Mouse (Mus musculus) G1E (cell line): ENCODE data around the gene Katnb1. TPM values are rescaled to one million over a fixed set of nuclear protein-coding genes. Genes with fewer than 3 reads are reported as not detected.

Source experiments
- ATAC-seq: 2 replicates; pipeline ENCODE4 v1.8.0; 2016; ENCODE audit warnings: mild to moderate bottlenecking; ENCODE audit not compliant: insufficient number of reproducible peaks, poor library complexity, low FRiP score, severe bottlenecking; ENCODE audit errors: extremely low read depth
- DNase-seq: peaks from one replicate; pipeline ENCODE4 v3.0.0; 2012; ENCODE audit warnings: low spot score
- H3K27me3 ChIP-seq: 2 replicates; pipeline ENCODE4 v1.6.1; 2012; ENCODE audit warnings: mild to moderate bottlenecking, low read length, inconsistent platforms; ENCODE audit not compliant: insufficient read depth
- H3K36me3 ChIP-seq: replicated peaks from 2 replicates; pipeline ENCODE3; 2012; ENCODE audit warnings: mild to moderate bottlenecking, inconsistent platforms
- H3K4me1 ChIP-seq: 2 replicates; pipeline ENCODE4 v1.6.1; 2012; ENCODE audit warnings: low read depth, low read length, inconsistent platforms, mixed read lengths; ENCODE audit not compliant: insufficient read depth
- H3K4me3 ChIP-seq: 2 replicates; pipeline ENCODE4 v1.5.1; 2012; ENCODE audit warnings: low read depth, mild to moderate bottlenecking, inconsistent platforms, low read length, moderate library complexity, mixed read lengths
- H3K9me3 ChIP-seq: replicated peaks from 2 replicates; pipeline ENCODE4 v1.6.1; 2012; ENCODE audit warnings: inconsistent platforms
- CTCF ChIP-seq: IDR thresholded peaks from 2 replicates; pipeline ENCODE4 v1.5.1; 2012; ENCODE audit warnings: low read depth, low read length, inconsistent platforms, mixed read lengths
- GATA1 ChIP-seq: IDR thresholded peaks from 2 replicates; pipeline ENCODE4 v1.6.1; 2012; ENCODE audit warnings: borderline replicate concordance, low read length, inconsistent platforms, mixed read lengths
- GATA2 ChIP-seq: IDR thresholded peaks from 2 replicates; pipeline ENCODE4 v1.6.1; 2012; ENCODE audit warnings: low read depth, low read length, inconsistent platforms, borderline replicate concordance
- POLR2AphosphoS5 ChIP-seq: IDR thresholded peaks from 2 replicates; pipeline ENCODE4 v1.6.1; 2012; ENCODE audit warnings: low read depth, low read length, inconsistent platforms; ENCODE audit not compliant: insufficient replicate concordance
- TAL1 ChIP-seq: conservative IDR thresholded peaks from 2 replicates; pipeline ENCODE4 v1.6.1; 2012; ENCODE audit warnings: low read depth, low read length, inconsistent platforms, mixed read lengths
- polyA plus RNA-seq: library from polyadenylated mRNA; stranded (reverse); fragments of >175 nt; gene quantifications from 2 replicates; pipeline ENCODE4 v1.2.3, GENCODE M21; 2012
- total RNA-seq, 2 experiments: library from RNA; stranded (forward) in 1 of 2; stranded (reverse) in 1 of 2; fragments of 200-1000 nt in 1 of 2; fragments of >200 nt in 1 of 2; fragmentation: Nextera tagmentation in 1 of 2; gene quantifications; 2 replicates each; pipeline ENCODE4 v1.2.3; 2014 to 2017

Katnb1 gene
- total and polyA plus RNA-seq, 3 experiments, result 4.3 to 40.0 (median 14.3) TPM

DNA sequence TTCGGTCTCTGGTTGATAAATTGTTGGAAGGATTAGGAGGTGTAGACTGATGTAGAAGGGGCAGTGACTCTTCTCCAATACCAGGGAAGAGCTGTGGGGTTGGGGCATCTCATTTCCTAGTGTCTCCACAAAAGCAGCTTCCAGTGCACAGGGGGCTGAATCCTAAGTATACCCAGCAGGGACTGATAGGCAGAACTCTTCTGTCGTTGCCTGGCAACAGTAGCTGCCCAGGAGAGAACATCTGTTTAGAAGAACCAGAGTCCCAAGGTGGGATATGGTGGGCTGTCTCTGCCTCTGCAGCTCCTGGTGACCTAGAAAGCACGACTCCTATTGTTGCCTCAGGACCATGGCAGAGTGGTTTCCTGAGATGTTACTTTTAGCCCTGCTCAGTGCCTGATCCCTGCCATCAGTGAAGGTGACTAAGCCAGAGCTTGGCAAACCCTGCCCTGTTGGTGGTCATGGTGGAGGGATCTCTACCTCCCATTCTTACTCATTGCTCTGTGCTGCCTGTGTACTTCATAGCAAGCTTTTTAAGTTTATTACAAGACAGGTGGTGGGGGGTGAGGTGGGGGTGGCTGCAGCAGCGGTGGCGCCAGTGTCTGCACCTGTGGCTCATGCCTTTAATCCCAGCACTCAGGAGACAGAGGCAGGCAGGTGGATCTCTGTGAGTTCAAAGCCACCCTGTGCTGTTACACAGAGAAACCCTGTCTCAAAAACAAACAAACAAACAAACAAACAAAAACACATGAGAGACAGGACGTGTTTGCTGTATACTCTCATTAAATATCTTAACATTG lies 32.9 kb upstream of the Katnb1 start:
- no peak for DNase-seq
- Histone ChIP-seq H3K36me3 (no peaks in the 10 kb centered on the region), H3K9me3 (no peaks in the 10 kb centered on the region), H3K27me3 (peaks cover 12% of the 10 kb centered on the region), H3K4me1 (no peaks in the 10 kb centered on the region), H3K4me3 (no peak overlapping the region)
- no peak for TF ChIP-seq TAL1
- TF ChIP-seq GATA2, result no peak
- no peak for TF ChIP-seq CTCF
- no peak for TF ChIP-seq GATA1
- TF ChIP-seq POLR2AphosphoS5, result no peak
- ATAC-seq, result no peak

DNA sequence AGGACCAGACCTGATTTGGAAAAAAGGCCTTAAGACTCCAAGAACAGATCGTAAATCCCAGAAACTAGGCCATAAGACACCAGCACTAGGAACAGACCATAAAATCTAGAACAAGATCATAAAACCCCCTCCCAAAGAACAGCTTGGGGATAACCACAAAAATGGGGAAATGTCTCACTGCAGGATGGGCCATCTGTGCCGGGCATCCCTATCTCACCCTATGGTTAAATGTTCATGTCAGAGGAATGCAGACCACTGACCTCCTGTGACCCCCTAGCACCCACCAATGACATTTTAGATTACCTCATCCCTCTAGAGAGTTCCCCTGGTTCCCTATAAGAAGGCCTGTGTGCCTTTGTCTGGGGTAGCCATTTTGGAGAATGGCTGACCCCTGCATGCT lies 31.4 kb upstream of the Katnb1 start:
- DNase-seq, result no peak
- Histone ChIP-seq H3K36me3 (no peaks in the 10 kb centered on the region), H3K9me3 (no peaks in the 10 kb centered on the region), H3K27me3 (peaks cover 11% of the 10 kb centered on the region), H3K4me1 (no peaks in the 10 kb centered on the region), H3K4me3 (no peak overlapping the region)
- TF ChIP-seq GATA2 (no peak), POLR2AphosphoS5 (no peak), GATA1 (no peak), CTCF (no peak), TAL1 (no peak)
- ATAC-seq, result no peak

- TF ChIP-seq POLR2AphosphoS5 (no peak), GATA1 (no peak), CTCF (no peak), TAL1 (no peak), GATA2 (no peak)
- no peak overlapping the region for H3K4me3 ChIP-seq
- peaks cover 26% of the 10 kb centered on the region for H3K27me3 ChIP-seq
- no peak for DNase-seq
- no peaks in the 10 kb centered on the region for H3K4me1 ChIP-seq
- no peaks in the 10 kb centered on the region for H3K36me3 ChIP-seq
- no peak for ATAC-seq
- no peaks in the 10 kb centered on the region for H3K9me3 ChIP-seq
Observed at GRCm38 (mm10) chr8:95054438-95054837, 26.5 kb upstream of the Katnb1 start.

- Histone ChIP-seq H3K36me3 (no peaks in the 10 kb centered on the region), H3K27me3 (peaks cover 26% of the 10 kb centered on the region), H3K9me3 (no peaks in the 10 kb centered on the region), H3K4me3 (no peak within 1 kb of the TSS), H3K4me1 (no peaks in the 10 kb centered on the region)
- TF ChIP-seq POLR2AphosphoS5 (no peak), GATA2 (no peak), GATA1 (no peak), CTCF (no peak), TAL1 (no peak)
- DNase-seq (peak; percentile 5), ATAC-seq (no peak)
Observed at GRCm38 (mm10) chr8:95054927-95055510, 26.0 kb upstream of the Katnb1 start, which contains the start of gene Drc7. TSS of gene Drc7 (plus strand) at chr8:95055103.

- Histone ChIP-seq H3K9me3 (no peaks in the 10 kb centered on the region), H3K4me1 (no peaks in the 10 kb centered on the region), H3K27me3 (peaks cover 26% of the 10 kb centered on the region), H3K36me3 (no peaks in the 10 kb centered on the region), H3K4me3 (no peak overlapping the region)
- ATAC-seq (no peak), DNase-seq (no peak)
- TF ChIP-seq TAL1 (no peak), CTCF (no peak), GATA1 (no peak), GATA2 (no peak), POLR2AphosphoS5 (no peak)
Observed at GRCm38 (mm10) chr8:95056414-95056813, 24.6 kb upstream of the Katnb1 start.

- no peak for TF ChIP-seq GATA1
- TF ChIP-seq POLR2AphosphoS5, result no peak
- no peak for TF ChIP-seq GATA2
- TF ChIP-seq TAL1, result no peak
- no peak for TF ChIP-seq CTCF
- DNase-seq (no peak), ATAC-seq (no peak)
- Histone ChIP-seq H3K27me3 (peaks cover 30% of the 10 kb centered on the region), H3K4me1 (no peaks in the 10 kb centered on the region), H3K36me3 (no peaks in the 10 kb centered on the region), H3K4me3 (no peak overlapping the region), H3K9me3 (no peaks in the 10 kb centered on the region)
Observed at GRCm38 (mm10) chr8:95058661-95059060, 22.3 kb upstream of the Katnb1 start.
